Mouse (Mus musculus): ENCODE measurements around the gene Ctss. TPM values are rescaled to one million over a fixed set of nuclear protein-coding genes. Genes with fewer than 3 reads are reported as not detected.

The Ctss gene
- polyA plus RNA-seq, 1 experiment from 2014 or later, result 13.4 TPM

- peak within 1 kb of the TSS; percentile 70 for H3K4me2 ChIP-seq
Measured at GRCm38 (mm10) chr3:95588604-95589086, 62.1 kb downstream of the Ctss start, which contains the start of gene Golph3l. Gene Golph3l, plus strand, starts transcription at chr3:95588934.

GRCm38 (mm10) chr3:95598734-95599133 lies 72.1 kb downstream of the Ctss start:
- H3K27ac ChIP-seq, result no peak overlapping the region
- no peak overlapping the region for H3K9ac ChIP-seq
- H3K4me3 ChIP-seq, result no peak overlapping the region
- no peaks in the 10 kb centered on the region for H3K27me3 ChIP-seq (replicated peaks)
- H3K36me3 ChIP-seq, result peaks cover 69% of the 10 kb centered on the region
- H3K4me2 ChIP-seq, result no peak overlapping the region
- H3K9me3 ChIP-seq (replicated peaks), result no peaks in the 10 kb centered on the region
- H3K4me1 ChIP-seq, result no peaks in the 10 kb centered on the region
- no peak for ATAC-seq

More at GRCm38 (mm10) chr3:95588604-95589086, 62.1 kb downstream of the Ctss start, which contains the start of gene Golph3l:
- Histone ChIP-seq H3K27me3 (replicated peaks) (no peaks in the 10 kb centered on the region), H3K9me3 (replicated peaks) (no peaks in the 10 kb centered on the region), H3K4me3 (peak within 1 kb of the TSS; percentile 87), H3K9ac (peak within 1 kb of the TSS; percentile 82), H3K27ac (peak within 1 kb of the TSS; percentile 92), H3K4me1 (peaks cover 23% of the 10 kb centered on the region), H3K36me3 (peaks cover 33% of the 10 kb centered on the region)
- peak; percentile 100 for ATAC-seq
- WGBS (ENCODE audit: insufficient replicate concordance), result under 1% methylated on average over 12 of the region's 12 CpGs

- no peak for ATAC-seq
- H3K27ac ChIP-seq, result 0 out of 2 replicates have a peak overlapping the region, but pooled peaks have one; percentile 14
Measured at GRCm38 (mm10) chr3:95601287-95601686, 74.7 kb downstream of the Ctss start.

More at GRCm38 (mm10) chr3:95601287-95601686, 74.7 kb downstream of the Ctss start:
- no peak overlapping the region for H3K9ac ChIP-seq
- no peaks in the 10 kb centered on the region for H3K27me3 ChIP-seq (replicated peaks)
- H3K36me3 ChIP-seq, result peaks cover 69% of the 10 kb centered on the region
- no peak overlapping the region for H3K4me3 ChIP-seq
- no peaks in the 10 kb centered on the region for H3K4me1 ChIP-seq
- H3K4me2 ChIP-seq, result no peak overlapping the region
- H3K9me3 ChIP-seq (replicated peaks), result no peaks in the 10 kb centered on the region
- WGBS (ENCODE audit: insufficient replicate concordance), result 89% methylated on average over 3 of the region's 3 CpGs

Other genes with a start within 250 kb of the Ctss start
- gene Mindy1, start 245.4 kb upstream of the Ctss start, polyA plus RNA-seq (2016; fragmentation: Nextera tagmentation; extraction: Ambion mirVana), result 18.8 and 22.5 TPM in 2 replicates
- gene Prune1, start 244.7 kb upstream of the Ctss start, polyA plus RNA-seq (2016; fragmentation: Nextera tagmentation; extraction: Ambion mirVana), result 11.8 and 12.1 TPM in 2 replicates
- gene Anxa9, start 219.6 kb upstream of the Ctss start, polyA plus RNA-seq (2016; fragmentation: Nextera tagmentation; extraction: Ambion mirVana), result 3.1 and 4.6 TPM in 2 replicates
- gene Cers2, start 212.0 kb upstream of the Ctss start, polyA plus RNA-seq (2016; fragmentation: Nextera tagmentation; extraction: Ambion mirVana), result 134 and 135 TPM in 2 replicates
- 31.0 and 31.6 TPM in 2 replicates for gene Setdb1, start 169.6 kb upstream of the Ctss start, polyA plus RNA-seq (2016; fragmentation: Nextera tagmentation; extraction: Ambion mirVana)
- gene 4930558C23Rik, start 123.9 kb upstream of the Ctss start, polyA plus RNA-seq (2016; fragmentation: Nextera tagmentation; extraction: Ambion mirVana), result not detected in 2 replicates
- 22.8 and 25.8 TPM in 2 replicates for gene Arnt, start 92.4 kb upstream of the Ctss start, polyA plus RNA-seq (2016; fragmentation: Nextera tagmentation; extraction: Ambion mirVana)
- gene Ctsk, start 27.5 kb upstream of the Ctss start, polyA plus RNA-seq (2016; fragmentation: Nextera tagmentation; extraction: Ambion mirVana), result 1.4 and 1.7 TPM in 2 replicates
- 0.08 and 0.10 TPM in 2 replicates for gene Hormad1, start 32.9 kb downstream of the Ctss start, polyA plus RNA-seq (2016; fragmentation: Nextera tagmentation; extraction: Ambion mirVana)
- gene Golph3l, start 62.1 kb downstream of the Ctss start, polyA plus RNA-seq (2016; fragmentation: Nextera tagmentation; extraction: Ambion mirVana), result 29.7 and 30.5 TPM in 2 replicates
- 42.9 and 45.0 TPM in 2 replicates for gene Ensa, start 98.2 kb downstream of the Ctss start, polyA plus RNA-seq (2016; fragmentation: Nextera tagmentation; extraction: Ambion mirVana)
- gene Mcl1, start 132.0 kb downstream of the Ctss start, polyA plus RNA-seq (2016; fragmentation: Nextera tagmentation; extraction: Ambion mirVana), result 66.5 and 73.8 TPM in 2 replicates
- 0.30 and 0.35 TPM in 2 replicates for gene Adamtsl4, start 161.1 kb downstream of the Ctss start, polyA plus RNA-seq (2016; fragmentation: Nextera tagmentation; extraction: Ambion mirVana)
- gene Ecm1, start 212.8 kb downstream of the Ctss start, polyA plus RNA-seq (2016; fragmentation: Nextera tagmentation; extraction: Ambion mirVana), result 14.1 and 15.2 TPM in 2 replicates
- 66.1 and 66.3 TPM in 2 replicates for gene Tars2, start 233.4 kb downstream of the Ctss start, polyA plus RNA-seq (2016; fragmentation: Nextera tagmentation; extraction: Ambion mirVana)

Data from liver, embryonic 12.5 days (tissue).